Comparison of ENCODE assay signal across 25 mouse cellular contexts in genomic region chr15:81332517-81332916, GRCm38 (mm10).
"Had no signal": no experiment of that assay in that cellular context is flagged by ENCODE, and none has a peak within 500 bp of the region (broad histone marks: within the 10 kb centered on the region; RNA-seq: fewer than 3 reads in every experiment).

No protein-coding gene starts in this region.

- H3K9me3 ChIP-seq: embryonic facial prominence, embryonic 10.5 days; embryonic facial prominence, embryonic 12.5 days; embryonic facial prominence, embryonic 13.5 days; embryonic facial prominence, embryonic 15.5 days; forebrain, embryonic 10.5 days; forebrain, embryonic 12.5 days; forebrain, embryonic 13.5 days; forebrain, embryonic 15.5 days; heart, embryonic 10.5 days had no signal

- H3K27ac ChIP-seq: embryonic facial prominence, embryonic 10.5 days; embryonic facial prominence, embryonic 12.5 days; embryonic facial prominence, embryonic 13.5 days; embryonic facial prominence, embryonic 15.5 days; forebrain, embryonic 10.5 days; forebrain, embryonic 12.5 days; forebrain, embryonic 13.5 days; forebrain, embryonic 15.5 days; gastrocnemius, adult 2 months; heart, adult 2 months; heart, embryonic 10.5 days had no signal

- H3K27me3 ChIP-seq: embryonic facial prominence, embryonic 12.5 days; embryonic facial prominence, embryonic 13.5 days; embryonic facial prominence, embryonic 15.5 days; forebrain, embryonic 12.5 days; forebrain, embryonic 13.5 days; forebrain, embryonic 15.5 days had no signal

- DNase-seq: cerebellum, adult 9-10 months; cerebellum, adult 9-11 months; cerebellum, postnatal 10 days; cerebellum, postnatal 14 days; cerebellum, postnatal 25 days; cerebellum, postnatal 36 days; embryo, embryonic 11 days; forebrain, postnatal 0 days; gastrocnemius, adult 2 months; gastrocnemius, postnatal 10 days; gastrocnemius, postnatal 14 days; gastrocnemius, postnatal 25 days; gastrocnemius, postnatal 36 days; heart, adult 18-20 months; heart, adult 2 months had no signal

- H3K9ac ChIP-seq: embryonic facial prominence, embryonic 12.5 days; embryonic facial prominence, embryonic 13.5 days; embryonic facial prominence, embryonic 15.5 days; forebrain, embryonic 12.5 days; forebrain, embryonic 13.5 days; forebrain, embryonic 15.5 days; forebrain, postnatal 0 days had no signal

- H3K4me2 ChIP-seq: embryonic facial prominence, embryonic 12.5 days; embryonic facial prominence, embryonic 13.5 days; embryonic facial prominence, embryonic 15.5 days; forebrain, embryonic 12.5 days; forebrain, embryonic 13.5 days; forebrain, embryonic 15.5 days had no signal

- H3K4me3 ChIP-seq: embryonic facial prominence, embryonic 10.5 days; embryonic facial prominence, embryonic 12.5 days; embryonic facial prominence, embryonic 13.5 days; embryonic facial prominence, embryonic 15.5 days; erythroblast, embryonic 14.5 days; forebrain, embryonic 10.5 days; forebrain, embryonic 12.5 days; forebrain, embryonic 13.5 days; forebrain, embryonic 15.5 days; gastrocnemius, adult 2 months; heart, adult 2 months; heart, embryonic 10.5 days had no signal

- H3K4me1 ChIP-seq: embryonic facial prominence, embryonic 15.5 days; forebrain, embryonic 12.5 days; forebrain, embryonic 13.5 days had no signal
